Mouse (Mus musculus): ENCODE data around the gene Ergic2. TPM values are rescaled to one million over a fixed set of nuclear protein-coding genes. Genes with fewer than 3 reads are reported as not detected.

Ergic2 gene
- total RNA-seq (2021) (10 to 100 TPM; 60.0 to 61.0 TPM), polyA plus RNA-seq (2012; rRNA removed) (31.4 and 63.3 TPM in 2 replicates)
- long read RNA-seq, full-length matches to known transcripts: 92 of 104 reads
- long read RNA-seq, partial matches to known transcripts: 4 of 104 reads
- long read RNA-seq, other reads (novel, unspliced or antisense): 8 of 104 reads

GRCm38 (mm10) chr6:148211897-148212680, at the start of gene Ergic2:
TSS of gene Ergic2 (minus strand) at chr6:148212374.
- 1% methylated on average over 61 of the region's 61 CpGs for WGBS
- intact Hi-C loops (cut with DNase I): loop anchor here (5.0 kb wide), 2 partner anchors 620 to 685 kb away; partner anchors contain the start of genes Caprin2 and Ipo8
- DNase-seq: peak; percentile 94 to 98

GRCm38 (mm10) chr6:148260729-148261101, 48.5 kb upstream of the Ergic2 start:
- H3K27me3 ChIP-seq (ENCODE audit: control insufficient read depth, insufficient read depth, low read length): no peaks in the 10 kb centered on the region
- 96% methylated on average over 6 of the region's 6 CpGs for WGBS
- no peaks in the 10 kb centered on the region; the same call in 1 of the 2 replicates for H3K4me1 ChIP-seq (ENCODE audit: control insufficient read depth, insufficient read depth, low read length)
- intact Hi-C loops (cut with DNase I): no loop called here
- H3K79me2 ChIP-seq (replicated peaks; ENCODE audit: control insufficient read depth, insufficient read depth, low read length): no peaks in the 10 kb centered on the region
- no peak overlapping the region for H3K9ac ChIP-seq (ENCODE audit: low read depth, low read length)
- no peak overlapping the region for H3K27ac ChIP-seq
- no peak for TF ChIP-seq EP300 (IDR thresholded peaks at IDR 0.05; ENCODE audit: insufficient read depth, low read depth, low read length)
- TF ChIP-seq CTCF (IDR thresholded peaks at IDR 0.05): no peak
- TF ChIP-seq POLR2A (IDR thresholded peaks at IDR 0.05; ENCODE audit: insufficient read depth, low read depth, low read length): no peak
- no peak overlapping the region for H3K4me3 ChIP-seq
- no peak for DNase-seq
- 0 out of 2 replicates have a peak, but pooled peaks cover 2% of the 10 kb centered on the region for H3K36me3 ChIP-seq (ENCODE audit: control insufficient read depth, insufficient read depth, low read length)

More at GRCm38 (mm10) chr6:148211897-148212680, at the start of gene Ergic2:
- peak within 1 kb of the TSS; percentile 92 for H3K27ac ChIP-seq
- H3K36me3 ChIP-seq (ENCODE audit: control insufficient read depth, insufficient read depth, low read length): peaks cover 2% of the 10 kb centered on the region; the same call in 1 of the 2 replicates
- peaks cover 3% of the 10 kb centered on the region for H3K4me1 ChIP-seq (ENCODE audit: control insufficient read depth, insufficient read depth, low read length)
- H3K27me3 ChIP-seq (ENCODE audit: control insufficient read depth, insufficient read depth, low read length): no peaks in the 10 kb centered on the region
- peak within 1 kb of the TSS; percentile 72 for H3K4me3 ChIP-seq
- H3K9ac ChIP-seq (ENCODE audit: low read depth, low read length): peak within 1 kb of the TSS; percentile 82
- TF ChIP-seq CTCF (IDR thresholded peaks at IDR 0.05) (no peak), EP300 (IDR thresholded peaks at IDR 0.05; ENCODE audit: insufficient read depth, low read depth, low read length) (peak; percentile 37; the same call in 1 of the 2 replicates), POLR2A (IDR thresholded peaks at IDR 0.05; ENCODE audit: insufficient read depth, low read depth, low read length) (peak; percentile 78)
- H3K79me2 ChIP-seq (replicated peaks; ENCODE audit: control insufficient read depth, insufficient read depth, low read length): peaks cover 4% of the 10 kb centered on the region; the same call in 1 of the 2 replicates

- intact Hi-C loops (cut with DNase I): no loop called here
- H3K27me3 ChIP-seq (ENCODE audit: control insufficient read depth, insufficient read depth, low read length): no peaks in the 10 kb centered on the region
- H3K4me1 ChIP-seq (ENCODE audit: control insufficient read depth, insufficient read depth, low read length): no peaks in the 10 kb centered on the region; the same call in 1 of the 2 replicates
- H3K36me3 ChIP-seq (ENCODE audit: control insufficient read depth, insufficient read depth, low read length): 0 out of 2 replicates have a peak, but pooled peaks cover 2% of the 10 kb centered on the region
- 68% methylated on average over 4 of the region's 4 CpGs for WGBS
- H3K79me2 ChIP-seq (replicated peaks; ENCODE audit: control insufficient read depth, insufficient read depth, low read length): no peaks in the 10 kb centered on the region
- no peak overlapping the region for H3K9ac ChIP-seq (ENCODE audit: low read depth, low read length)
- H3K4me3 ChIP-seq: no peak overlapping the region
- DNase-seq: no peak
- H3K27ac ChIP-seq: no peak overlapping the region
- TF ChIP-seq POLR2A (IDR thresholded peaks at IDR 0.05; ENCODE audit: insufficient read depth, low read depth, low read length) (no peak), CTCF (IDR thresholded peaks at IDR 0.05) (no peak), EP300 (IDR thresholded peaks at IDR 0.05; ENCODE audit: insufficient read depth, low read depth, low read length) (no peak)
Observed at GRCm38 (mm10) chr6:148259979-148260728, 48.0 kb upstream of the Ergic2 start.

GRCm38 (mm10) chr6:148259074-148259473, 46.9 kb upstream of the Ergic2 start:
- Histone ChIP-seq H3K27me3 (ENCODE audit: control insufficient read depth, insufficient read depth, low read length) (no peaks in the 10 kb centered on the region), H3K36me3 (ENCODE audit: control insufficient read depth, insufficient read depth, low read length) (0 out of 2 replicates have a peak, but pooled peaks cover 2% of the 10 kb centered on the region), H3K4me1 (ENCODE audit: control insufficient read depth, insufficient read depth, low read length) (no peaks in the 10 kb centered on the region; the same call in 1 of the 2 replicates), H3K9ac (ENCODE audit: low read depth, low read length) (no peak overlapping the region), H3K79me2 (replicated peaks; ENCODE audit: control insufficient read depth, insufficient read depth, low read length) (no peaks in the 10 kb centered on the region), H3K4me3 (no peak overlapping the region), H3K27ac (no peak overlapping the region)
- DNase-seq: no peak
- intact Hi-C loops (cut with DNase I): no loop called here
- TF ChIP-seq CTCF (IDR thresholded peaks at IDR 0.05) (no peak), EP300 (IDR thresholded peaks at IDR 0.05; ENCODE audit: insufficient read depth, low read depth, low read length) (no peak)
- 85% methylated on average over 8 of the region's 8 CpGs for WGBS

GRCm38 (mm10) chr6:148257805-148258204, 45.6 kb upstream of the Ergic2 start:
- no peak overlapping the region for H3K4me3 ChIP-seq
- H3K79me2 ChIP-seq (replicated peaks; ENCODE audit: control insufficient read depth, insufficient read depth, low read length): no peaks in the 10 kb centered on the region
- H3K4me1 ChIP-seq (ENCODE audit: control insufficient read depth, insufficient read depth, low read length): no peaks in the 10 kb centered on the region; the same call in 1 of the 2 replicates
- no peaks in the 10 kb centered on the region for H3K27me3 ChIP-seq (ENCODE audit: control insufficient read depth, insufficient read depth, low read length)
- WGBS: 87% methylated on average over 2 of the region's 2 CpGs
- no peak overlapping the region for H3K9ac ChIP-seq (ENCODE audit: low read depth, low read length)
- no peak overlapping the region for H3K27ac ChIP-seq
- intact Hi-C loops (cut with DNase I): no loop called here
- DNase-seq: no peak
- H3K36me3 ChIP-seq (ENCODE audit: control insufficient read depth, insufficient read depth, low read length): 0 out of 2 replicates have a peak, but pooled peaks cover 2% of the 10 kb centered on the region
- TF ChIP-seq EP300 (IDR thresholded peaks at IDR 0.05; ENCODE audit: insufficient read depth, low read depth, low read length) (no peak), POLR2A (IDR thresholded peaks at IDR 0.05; ENCODE audit: insufficient read depth, low read depth, low read length) (no peak), CTCF (IDR thresholded peaks at IDR 0.05) (no peak)
